Mouse (Mus musculus): ENCODE measurements around the gene Eif6. TPM values are rescaled to one million over a fixed set of nuclear protein-coding genes. Genes with fewer than 3 reads are reported as not detected.

The Eif6 gene
- polyA plus RNA-seq, 1 experiment from 2014 or later, result 148 TPM

DNA sequence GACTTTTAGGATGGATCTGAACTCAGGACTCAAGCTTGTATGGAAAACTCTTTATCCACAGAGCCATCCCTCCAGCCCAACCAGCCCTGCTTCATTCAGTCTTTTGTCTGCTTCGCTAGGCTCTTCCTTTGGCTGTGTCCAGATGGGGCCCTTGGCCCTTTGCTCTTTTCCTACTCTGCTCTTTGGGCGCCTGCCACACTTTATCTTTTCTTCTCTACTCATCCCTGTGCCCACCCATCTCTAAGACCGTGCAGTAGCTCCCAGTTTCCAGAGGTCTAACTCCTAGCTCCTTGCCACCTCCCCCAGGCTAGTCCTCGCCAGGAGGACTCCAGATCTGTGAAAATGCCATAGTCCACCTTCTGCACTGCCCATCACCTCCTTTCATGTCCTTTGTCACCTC lies 53.1 kb downstream of the Eif6 start:
- Histone ChIP-seq H3K9me3 (ENCODE audit: control insufficient read depth, low read length) (no peaks in the 10 kb centered on the region), H3K4me1 (replicated peaks; ENCODE audit: control insufficient read depth, insufficient read depth, low read length) (peaks cover 27% of the 10 kb centered on the region), H3K27ac (ENCODE audit: low read length) (no peak overlapping the region), H3K4me2 (ENCODE audit: low read length) (no peak overlapping the region), H3K4me3 (replicated peaks; ENCODE audit: low read length) (no peak overlapping the region), H3K36me3 (ENCODE audit: control insufficient read depth, insufficient read depth) (no peaks in the 10 kb centered on the region), H3K27me3 (replicated peaks; ENCODE audit: control insufficient read depth, insufficient read depth, low read length) (peaks cover 15% of the 10 kb centered on the region), H3K9ac (replicated peaks; ENCODE audit: low read depth, low read length) (no peak overlapping the region)
- 55% methylated on average over 4 of the region's 4 CpGs for WGBS
- no peak for ATAC-seq

Other genes starting within 250 kb of the Eif6 start
- 14.1 and 15.0 TPM in 2 replicates for gene Gss, start 234.1 kb downstream of the Eif6 start, polyA plus RNA-seq (2015; fragmentation: Nextera tagmentation; extraction: Ambion mirVana)
- gene Myh7b, start 215.7 kb downstream of the Eif6 start, polyA plus RNA-seq (2015; fragmentation: Nextera tagmentation; extraction: Ambion mirVana), result 0.62 and 0.63 TPM in 2 replicates
- gene Trpc4ap, start 134.5 kb downstream of the Eif6 start, polyA plus RNA-seq (2015; fragmentation: Nextera tagmentation; extraction: Ambion mirVana), result 179 and 180 TPM in 2 replicates
- gene Edem2, start 97.5 kb downstream of the Eif6 start, polyA plus RNA-seq (2015; fragmentation: Nextera tagmentation; extraction: Ambion mirVana), result 46.8 and 52.3 TPM in 2 replicates
- gene Gm17581, start 91.1 kb downstream of the Eif6 start, polyA plus RNA-seq (2015; fragmentation: Nextera tagmentation; extraction: Ambion mirVana), result not detected in 2 replicates
- gene Procr, start 75.8 kb downstream of the Eif6 start, polyA plus RNA-seq (2015; fragmentation: Nextera tagmentation; extraction: Ambion mirVana), result 1.8 and 2.9 TPM in 2 replicates
- gene Mmp24, start 51.6 kb downstream of the Eif6 start, polyA plus RNA-seq (2015; fragmentation: Nextera tagmentation; extraction: Ambion mirVana), result 12.8 and 13.9 TPM in 2 replicates
- 31.0 and 35.2 TPM in 2 replicates for gene BC029722, start 7.5 kb downstream of the Eif6 start, polyA plus RNA-seq (2015; fragmentation: Nextera tagmentation; extraction: Ambion mirVana)
- gene Fam83c, start 7.9 kb upstream of the Eif6 start, polyA plus RNA-seq (2015; fragmentation: Nextera tagmentation; extraction: Ambion mirVana), result 0.42 and 0.70 TPM in 2 replicates
- gene Uqcc1, start 103.4 kb upstream of the Eif6 start, polyA plus RNA-seq (2015; fragmentation: Nextera tagmentation; extraction: Ambion mirVana), result 66.5 and 78.2 TPM in 2 replicates
- gene Gm15557, start 113.8 kb upstream of the Eif6 start, polyA plus RNA-seq (2015; fragmentation: Nextera tagmentation; extraction: Ambion mirVana), result not detected in 2 replicates
- 2.7 and 4.5 TPM in 2 replicates for gene Gdf5, start 118.4 kb upstream of the Eif6 start, polyA plus RNA-seq (2015; fragmentation: Nextera tagmentation; extraction: Ambion mirVana)
- gene Cep250, start 129.5 kb upstream of the Eif6 start, polyA plus RNA-seq (2015; fragmentation: Nextera tagmentation; extraction: Ambion mirVana), result 17.0 and 18.9 TPM in 2 replicates
- 1.7 and 2.4 TPM in 2 replicates for gene 6430550D23Rik, start 181.1 kb upstream of the Eif6 start, polyA plus RNA-seq (2015; fragmentation: Nextera tagmentation; extraction: Ambion mirVana)
- gene Ergic3, start 181.1 kb upstream of the Eif6 start, polyA plus RNA-seq (2015; fragmentation: Nextera tagmentation; extraction: Ambion mirVana), result 350 and 382 TPM in 2 replicates
- gene Fer1l4, start 226.0 kb upstream of the Eif6 start, polyA plus RNA-seq (2015; fragmentation: Nextera tagmentation; extraction: Ambion mirVana), result not detected in 2 replicates
- 5.2 and 7.5 TPM in 2 replicates for gene Spag4, start 238.2 kb upstream of the Eif6 start, polyA plus RNA-seq (2015; fragmentation: Nextera tagmentation; extraction: Ambion mirVana)